Mouse (Mus musculus) forebrain, embryonic 14.5 days (tissue): ENCODE data around the gene Colgalt2. TPM values are rescaled to one million over a fixed set of nuclear protein-coding genes. Genes with fewer than 3 reads are reported as not detected.
A peak's percentile ranks its signal among the peaks of the same experiment; 100 is the strongest.

Experiments used
- ATAC-seq: fragments of 200-750 bp; cut with Nextera tagmentation; 2 replicates; pipeline ENCODE4 v1.8.0; 2017; ENCODE audit warnings: mild to moderate bottlenecking, moderate library complexity
- DNase-seq: peaks from one replicate; pipeline ENCODE4 v3.0.0-alpha.2; 2015; ENCODE audit warnings: low spot score
- H3K27ac ChIP-seq: fragments of 300-500 bp; sonication (generic); 2 replicates; pipeline ENCODE4 v1.5.1; 2014; ENCODE audit warnings: low read depth, mild to moderate bottlenecking, control low read depth, low read length, moderate library complexity
- H3K27me3 ChIP-seq: fragments of 300-500 bp; sonication (generic); replicated peaks from 2 replicates; pipeline ENCODE4 v1.6.1; 2014; ENCODE audit warnings: low read length, control low read depth, mixed read lengths; ENCODE audit not compliant: control insufficient read depth, insufficient read depth
- H3K36me3 ChIP-seq: fragments of 300-500 bp; sonication (generic); 2 replicates; pipeline ENCODE4 v1.6.1; 2014; ENCODE audit warnings: low read length, control low read depth; ENCODE audit not compliant: control insufficient read depth, insufficient read depth
- H3K4me1 ChIP-seq: fragments of 300-500 bp; sonication (generic); 2 replicates; pipeline ENCODE4 v1.6.1; 2014; ENCODE audit warnings: antibody characterized with exemption, low read length, control low read depth; ENCODE audit not compliant: control insufficient read depth, insufficient read depth
- H3K4me2 ChIP-seq: fragments of 300-500 bp; sonication (generic); 2 replicates; pipeline ENCODE4 v1.6.1; 2014; ENCODE audit warnings: mild to moderate bottlenecking, control low read depth, low read length
- H3K4me3 ChIP-seq: fragments of 300-500 bp; sonication (generic); 2 replicates; pipeline ENCODE4 v1.5.1; 2014; ENCODE audit warnings: low read depth, low read length, control low read depth
- H3K9ac ChIP-seq: fragments of 300-500 bp; sonication (generic); 2 replicates; pipeline ENCODE4 v1.6.1; 2014; ENCODE audit warnings: mild to moderate bottlenecking, low read length, control low read depth, moderate library complexity
- H3K9me3 ChIP-seq: fragments of 300-500 bp; sonication (generic); replicated peaks from 2 replicates; pipeline ENCODE4 v1.6.1; 2016; ENCODE audit warnings: low read length, control low read depth, mixed read lengths; ENCODE audit not compliant: control insufficient read depth
- WGBS: fragments of 180-500 bp; shearing (Covaris S2); extraction: QIAGEN DNeasy Blood & Tissue Kit; methylation state at CpG from one replicate; pipeline ENCODE4 v1.1.7; 2014; 5-methylcytosine and 5-hydroxymethylcytosine counted together
- polyA plus RNA-seq: library from polyadenylated mRNA; unstranded; fragments of >200 nt; fragmentation: Nextera tagmentation; extraction: Ambion mirVana; gene quantifications from 2 replicates; pipeline ENCODE4 v1.2.1, GENCODE M21; 2014

Gene Colgalt2
- polyA plus RNA-seq, 1 experiment from 2014 or later: 2.6 TPM

- ATAC-seq (no peak), DNase-seq (no peak)
- H3K36me3 ChIP-seq: peaks cover 15% of the 10 kb centered on the region
- no peak overlapping the region for H3K4me3 ChIP-seq
- H3K9ac ChIP-seq: no peak overlapping the region
- H3K27ac ChIP-seq: no peak overlapping the region
- H3K9me3 ChIP-seq: no peaks in the 10 kb centered on the region
- 92% methylated on average over 6 of the region's 6 CpGs for WGBS
- H3K4me1 ChIP-seq: no peaks in the 10 kb centered on the region
- no peak overlapping the region for H3K4me2 ChIP-seq
- no peaks in the 10 kb centered on the region for H3K27me3 ChIP-seq
These were observed 128.6 kb downstream of the Colgalt2 start for GRCm38 (mm10) chr1:152528214-152528613.

GRCm38 (mm10) chr1:152528778-152529177, 129.1 kb downstream of the Colgalt2 start:
- no peak overlapping the region for H3K4me3 ChIP-seq
- H3K27me3 ChIP-seq: no peaks in the 10 kb centered on the region
- 94% methylated on average over 3 of the region's 3 CpGs for WGBS
- DNase-seq (no peak), ATAC-seq (no peak)
- no peak overlapping the region for H3K27ac ChIP-seq
- H3K9me3 ChIP-seq: no peaks in the 10 kb centered on the region
- no peaks in the 10 kb centered on the region for H3K4me1 ChIP-seq
- no peak overlapping the region for H3K9ac ChIP-seq
- no peak overlapping the region for H3K4me2 ChIP-seq
- peaks cover 15% of the 10 kb centered on the region for H3K36me3 ChIP-seq

GRCm38 (mm10) chr1:152531498-152531897, 131.9 kb downstream of the Colgalt2 start:
- Histone ChIP-seq H3K4me2 (no peak overlapping the region), H3K9me3 (no peaks in the 10 kb centered on the region), H3K4me1 (no peaks in the 10 kb centered on the region), H3K9ac (no peak overlapping the region), H3K27me3 (no peaks in the 10 kb centered on the region), H3K36me3 (peaks cover 17% of the 10 kb centered on the region), H3K4me3 (no peak overlapping the region), H3K27ac (no peak overlapping the region)
- DNase-seq (no peak), ATAC-seq (no peak)
- WGBS: 77% methylated on average over 15 of the region's 15 CpGs

- DNase-seq (no peak), ATAC-seq (no peak)
- H3K4me2 ChIP-seq: no peak overlapping the region
- no peak overlapping the region for H3K27ac ChIP-seq
- H3K4me3 ChIP-seq: no peak overlapping the region
- no peaks in the 10 kb centered on the region for H3K4me1 ChIP-seq
- WGBS: 93% methylated on average over 7 of the region's 7 CpGs
- peaks cover 25% of the 10 kb centered on the region for H3K36me3 ChIP-seq
- no peak overlapping the region for H3K9ac ChIP-seq
- H3K9me3 ChIP-seq: no peaks in the 10 kb centered on the region
- no peaks in the 10 kb centered on the region for H3K27me3 ChIP-seq
These were observed 134.9 kb downstream of the Colgalt2 start for GRCm38 (mm10) chr1:152534531-152534930.

GRCm38 (mm10) chr1:152536416-152537018, 136.9 kb downstream of the Colgalt2 start:
- DNase-seq (peak; percentile 25), ATAC-seq (no peak)
- Histone ChIP-seq H3K27ac (no peak overlapping the region), H3K4me2 (no peak overlapping the region), H3K9ac (no peak overlapping the region), H3K9me3 (no peaks in the 10 kb centered on the region), H3K4me1 (no peaks in the 10 kb centered on the region), H3K4me3 (no peak overlapping the region), H3K27me3 (no peaks in the 10 kb centered on the region), H3K36me3 (peaks cover 15% of the 10 kb centered on the region)
- 63% methylated on average over 16 of the region's 16 CpGs for WGBS

- DNase-seq (no peak), ATAC-seq (no peak)
- Histone ChIP-seq H3K9me3 (no peaks in the 10 kb centered on the region), H3K27me3 (no peaks in the 10 kb centered on the region), H3K9ac (no peak overlapping the region), H3K4me3 (no peak overlapping the region), H3K36me3 (peaks cover 19% of the 10 kb centered on the region), H3K4me2 (no peak overlapping the region), H3K27ac (no peak overlapping the region), H3K4me1 (no peaks in the 10 kb centered on the region)
- WGBS: 82% methylated on average over 13 of the region's 13 CpGs
These were observed 137.6 kb downstream of the Colgalt2 start for GRCm38 (mm10) chr1:152537186-152537585.

GRCm38 (mm10) chr1:152538817-152539216, 139.2 kb downstream of the Colgalt2 start:
- no peak overlapping the region for H3K4me2 ChIP-seq
- DNase-seq (no peak), ATAC-seq (no peak)
- no peak overlapping the region for H3K27ac ChIP-seq
- H3K4me1 ChIP-seq: no peaks in the 10 kb centered on the region
- no peaks in the 10 kb centered on the region for H3K27me3 ChIP-seq
- 88% methylated on average over 4 of the region's 4 CpGs for WGBS
- H3K9me3 ChIP-seq: no peaks in the 10 kb centered on the region
- H3K4me3 ChIP-seq: no peak overlapping the region
- peaks cover 26% of the 10 kb centered on the region for H3K36me3 ChIP-seq
- no peak overlapping the region for H3K9ac ChIP-seq

GRCm38 (mm10) chr1:152540304-152540887, 140.8 kb downstream of the Colgalt2 start:
- Histone ChIP-seq H3K4me2 (no peak overlapping the region), H3K9ac (no peak overlapping the region), H3K27ac (no peak overlapping the region), H3K27me3 (no peaks in the 10 kb centered on the region), H3K4me1 (no peaks in the 10 kb centered on the region), H3K4me3 (no peak overlapping the region), H3K36me3 (peaks cover 30% of the 10 kb centered on the region), H3K9me3 (no peaks in the 10 kb centered on the region)
- 96% methylated on average over 3 of the region's 3 CpGs for WGBS
- DNase-seq (no peak), ATAC-seq (no peak)

GRCm38 (mm10) chr1:152542747-152543378, 143.2 kb downstream of the Colgalt2 start:
- Histone ChIP-seq H3K36me3 (peaks cover 21% of the 10 kb centered on the region), H3K4me1 (no peaks in the 10 kb centered on the region), H3K9me3 (no peaks in the 10 kb centered on the region), H3K9ac (no peak overlapping the region), H3K4me2 (no peak overlapping the region), H3K4me3 (no peak overlapping the region), H3K27ac (no peak overlapping the region), H3K27me3 (no peaks in the 10 kb centered on the region)
- ATAC-seq: no peak
- no peak for DNase-seq
- WGBS: 91% methylated on average over 6 of the region's 6 CpGs
